Mouse (Mus musculus): ENCODE data around the gene Lif. TPM values are rescaled to one million over a fixed set of nuclear protein-coding genes. Genes with fewer than 3 reads are reported as not detected.

Gene Lif
- polyA plus RNA-seq, 1 experiment from 2014 or later: 0.49 TPM

DNA sequence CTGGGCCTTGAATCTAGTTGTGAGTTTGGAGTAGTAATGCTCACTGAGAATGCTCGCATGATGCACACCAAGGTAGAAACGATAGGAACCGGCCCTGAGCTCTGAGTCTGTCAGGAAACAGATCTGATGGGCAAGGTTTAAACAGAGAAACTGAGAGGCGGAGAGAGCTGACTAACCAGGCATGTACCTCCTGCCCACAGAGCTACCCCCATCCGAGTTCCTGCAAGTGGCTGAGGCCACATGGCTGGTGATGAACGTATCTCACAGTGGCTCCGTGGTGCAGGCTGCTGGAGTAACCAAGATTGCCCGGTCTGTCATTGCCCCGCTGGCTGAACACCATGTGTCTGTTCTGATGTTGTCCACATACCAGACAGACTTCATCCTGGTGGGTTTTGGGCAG lies 37.4 kb upstream of the Lif start:
- H3K27me3 ChIP-seq: no peaks in the 10 kb centered on the region
- no peak for ATAC-seq (ENCODE audit: insufficient number of reproducible peaks, low FRiP score, low TSS enrichment, low read depth)
- H3K9me3 ChIP-seq: no peaks in the 10 kb centered on the region
- H3K4me1 ChIP-seq: peaks cover 34% of the 10 kb centered on the region
- H3K27ac ChIP-seq: no peak overlapping the region
- WGBS: 64% methylated on average over 9 of the region's 9 CpGs
- no peak overlapping the region for H3K4me2 ChIP-seq
- no peak overlapping the region for H3K4me3 ChIP-seq
- H3K36me3 ChIP-seq: peaks cover 13% of the 10 kb centered on the region
- H3K9ac ChIP-seq: no peak overlapping the region

- Histone ChIP-seq H3K36me3 (0 out of 2 replicates have a peak, but pooled peaks cover 5% of the 10 kb centered on the region), H3K27ac (no peak overlapping the region), H3K4me1 (peaks cover 33% of the 10 kb centered on the region), H3K9ac (no peak overlapping the region), H3K9me3 (no peaks in the 10 kb centered on the region), H3K4me3 (no peak overlapping the region), H3K27me3 (no peaks in the 10 kb centered on the region), H3K4me2 (no peak overlapping the region)
- 57% methylated on average over 28 of the region's 28 CpGs for WGBS
- ATAC-seq (ENCODE audit: insufficient number of reproducible peaks, low FRiP score, low TSS enrichment, low read depth): no peak
Measured at GRCm38 (mm10) chr11:4220443-4221400, 36.6 kb upstream of the Lif start.

GRCm38 (mm10) chr11:4222046-4222950 lies 35.1 kb upstream of the Lif start:
- H3K4me3 ChIP-seq: no peak overlapping the region
- peaks cover 28% of the 10 kb centered on the region for H3K4me1 ChIP-seq
- no peak for ATAC-seq (ENCODE audit: insufficient number of reproducible peaks, low FRiP score, low TSS enrichment, low read depth)
- H3K27me3 ChIP-seq: no peaks in the 10 kb centered on the region
- no peak overlapping the region for H3K4me2 ChIP-seq
- no peaks in the 10 kb centered on the region for H3K36me3 ChIP-seq
- H3K27ac ChIP-seq: no peak overlapping the region
- 72% methylated on average over 17 of the region's 17 CpGs for WGBS
- H3K9ac ChIP-seq: no peak overlapping the region
- no peaks in the 10 kb centered on the region for H3K9me3 ChIP-seq

DNA sequence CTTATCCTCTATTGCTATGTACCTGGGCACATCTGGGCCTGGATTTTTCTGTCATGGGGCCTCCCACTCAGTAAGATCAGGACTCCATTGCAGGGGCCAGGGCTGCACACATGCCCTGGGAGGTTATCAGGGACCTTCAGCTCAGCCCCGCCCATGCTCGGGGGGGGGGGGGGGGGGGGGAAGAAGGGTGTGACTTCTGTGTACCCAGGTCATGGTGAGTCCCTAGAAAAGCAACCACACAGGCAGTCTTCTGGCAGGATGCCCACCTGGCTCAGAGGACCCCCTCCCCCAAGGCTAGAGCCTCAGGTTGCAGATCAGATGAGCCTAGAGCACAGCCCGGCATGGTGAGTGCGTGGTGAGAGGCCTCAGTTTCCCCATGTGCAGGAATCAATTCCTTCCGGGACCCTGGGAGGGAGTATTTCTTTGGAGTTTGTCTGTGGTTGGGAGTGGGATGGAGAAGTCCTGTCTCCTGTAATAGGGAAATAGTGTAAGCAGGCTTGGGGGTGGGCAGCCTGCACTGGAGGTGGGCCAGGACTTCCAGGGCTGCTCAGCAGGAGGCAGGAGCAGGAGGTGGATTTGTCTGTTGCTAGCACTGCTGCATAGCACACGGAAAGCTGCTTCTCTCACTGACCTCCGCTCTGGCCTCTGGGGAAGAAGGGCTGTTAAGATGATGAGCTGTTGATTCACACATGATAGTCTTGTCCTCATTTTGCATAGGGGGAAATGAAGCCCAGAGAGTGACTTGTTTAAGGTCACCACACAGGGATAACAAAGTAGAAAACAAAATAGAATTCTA lies 33.8 kb upstream of the Lif start:
- Histone ChIP-seq H3K4me1 (peaks cover 19% of the 10 kb centered on the region), H3K4me2 (no peak overlapping the region), H3K9me3 (no peaks in the 10 kb centered on the region), H3K4me3 (no peak overlapping the region), H3K27ac (no peak overlapping the region), H3K36me3 (no peaks in the 10 kb centered on the region), H3K27me3 (no peaks in the 10 kb centered on the region), H3K9ac (no peak overlapping the region)
- 25% methylated on average over 7 of the region's 7 CpGs for WGBS
- no peak for ATAC-seq (ENCODE audit: insufficient number of reproducible peaks, low FRiP score, low TSS enrichment, low read depth)

DNA sequence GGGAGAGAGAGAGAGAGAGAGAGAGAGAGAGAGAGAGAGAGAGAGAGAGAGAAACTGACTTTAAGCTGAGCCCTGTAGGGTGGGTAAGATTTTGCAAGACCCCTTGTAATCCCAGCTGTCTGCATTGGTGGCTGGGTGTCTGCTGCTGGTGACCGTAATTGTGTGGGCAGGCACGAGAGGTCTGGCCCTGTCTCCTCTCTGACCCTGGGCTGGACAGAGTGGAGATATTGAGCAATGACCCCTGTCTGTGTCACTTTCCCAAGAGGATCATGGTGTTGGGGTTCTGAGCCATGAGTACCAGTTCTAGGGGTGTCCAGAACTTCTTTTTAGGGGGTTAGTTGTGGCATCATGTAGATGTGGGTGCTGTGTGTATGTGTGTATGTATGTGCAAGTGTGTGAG lies 33.1 kb upstream of the Lif start:
- H3K27ac ChIP-seq: no peak overlapping the region
- H3K36me3 ChIP-seq: no peaks in the 10 kb centered on the region
- no peak overlapping the region for H3K9ac ChIP-seq
- no peak overlapping the region for H3K4me2 ChIP-seq
- ATAC-seq (ENCODE audit: insufficient number of reproducible peaks, low FRiP score, low TSS enrichment, low read depth): no peak
- H3K4me3 ChIP-seq: no peak overlapping the region
- WGBS: 43% methylated on average over 2 of the region's 2 CpGs
- H3K9me3 ChIP-seq: no peaks in the 10 kb centered on the region
- no peaks in the 10 kb centered on the region for H3K27me3 ChIP-seq
- peaks cover 17% of the 10 kb centered on the region for H3K4me1 ChIP-seq

DNA sequence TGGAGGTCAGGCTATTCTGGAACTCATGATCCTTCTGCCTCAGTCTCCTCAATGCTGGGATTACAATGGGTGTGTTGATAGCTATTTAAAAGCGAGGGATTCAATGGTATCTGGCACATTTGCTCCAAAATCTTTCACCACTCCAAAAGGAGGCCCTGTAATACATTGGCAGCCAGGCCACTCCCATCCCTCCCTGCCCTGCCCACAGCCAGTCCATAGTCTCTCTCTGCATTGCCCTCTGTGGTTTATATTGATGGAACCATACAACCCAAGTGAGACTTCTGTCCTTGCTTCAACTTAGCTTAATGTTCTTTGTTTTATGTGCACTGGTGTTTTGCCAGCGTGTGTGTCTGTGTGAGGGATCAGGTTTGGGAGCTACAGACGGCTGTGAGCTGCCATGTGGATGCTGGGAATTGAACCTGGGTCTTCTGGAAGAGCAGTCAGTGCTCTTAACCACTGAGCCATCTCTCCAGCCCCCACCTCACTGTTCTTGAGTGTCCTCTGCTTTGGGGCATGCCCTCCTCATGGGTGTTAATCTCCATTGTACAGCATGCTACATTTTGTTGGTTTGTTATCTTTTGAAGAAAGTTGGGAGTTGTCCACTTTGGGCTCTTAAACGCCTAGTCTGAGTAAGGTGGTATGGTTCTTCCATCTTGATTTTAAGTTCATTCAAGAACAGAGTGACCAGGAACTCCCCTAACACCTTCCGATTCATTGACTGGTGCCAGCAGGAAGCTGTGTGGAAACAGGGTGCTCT lies 30.6 kb upstream of the Lif start:
- Histone ChIP-seq H3K9me3 (no peaks in the 10 kb centered on the region), H3K27ac (no peak overlapping the region), H3K36me3 (no peaks in the 10 kb centered on the region), H3K27me3 (no peaks in the 10 kb centered on the region), H3K9ac (no peak overlapping the region), H3K4me2 (no peak overlapping the region), H3K4me1 (peaks cover 11% of the 10 kb centered on the region; the same call in 1 of the 2 replicates), H3K4me3 (no peak overlapping the region)
- WGBS: 76% methylated on average over 5 of the region's 5 CpGs
- ATAC-seq (ENCODE audit: insufficient number of reproducible peaks, low FRiP score, low TSS enrichment, low read depth): no peak

DNA sequence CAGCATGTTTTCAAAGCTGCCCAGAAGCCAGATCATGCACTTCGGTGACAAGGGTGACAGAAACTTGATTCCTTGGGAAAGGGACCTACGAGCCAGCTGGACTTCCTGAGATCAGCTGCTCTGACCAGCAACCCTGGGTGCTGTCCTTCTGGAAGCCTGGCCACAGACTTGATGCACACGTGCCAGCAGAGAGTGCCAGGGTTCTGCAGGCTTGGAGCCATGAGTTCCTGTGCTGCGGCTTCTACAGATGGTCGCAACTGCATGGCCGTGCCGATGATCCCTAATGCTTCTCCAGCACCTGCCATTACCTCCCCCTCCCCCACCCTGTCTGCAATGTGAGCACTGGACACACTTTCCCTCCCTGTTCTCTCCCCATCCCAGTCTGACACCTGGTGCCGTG lies 28.9 kb upstream of the Lif start:
- WGBS: 31% methylated on average over 8 of the region's 8 CpGs
- H3K27ac ChIP-seq: no peak overlapping the region
- no peak overlapping the region for H3K4me2 ChIP-seq
- H3K4me1 ChIP-seq: peaks cover 10% of the 10 kb centered on the region; the same call in 1 of the 2 replicates
- H3K9ac ChIP-seq: no peak overlapping the region
- no peak overlapping the region for H3K4me3 ChIP-seq
- H3K27me3 ChIP-seq: no peaks in the 10 kb centered on the region
- no peaks in the 10 kb centered on the region for H3K36me3 ChIP-seq
- ATAC-seq (ENCODE audit: insufficient number of reproducible peaks, low FRiP score, low TSS enrichment, low read depth): no peak
- H3K9me3 ChIP-seq: no peaks in the 10 kb centered on the region

DNA sequence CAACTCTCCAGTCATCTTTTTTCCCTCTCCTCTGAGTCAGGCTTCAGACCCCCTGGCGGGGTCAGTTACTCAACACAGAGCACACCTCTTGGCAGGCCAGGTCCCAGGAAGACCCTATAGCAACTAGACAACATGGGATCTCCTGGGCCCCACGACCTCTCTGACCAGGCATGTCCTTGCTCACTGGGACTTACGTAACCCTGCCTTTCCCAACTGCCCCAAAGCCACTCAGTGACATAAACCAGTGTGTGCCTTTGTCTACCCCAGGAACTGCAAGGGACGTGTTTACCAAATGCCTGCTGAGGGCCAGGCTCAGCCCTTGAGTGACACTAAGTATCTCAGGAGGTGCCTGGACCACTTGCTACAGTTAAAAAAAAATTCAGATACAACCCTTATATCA lies 27.5 kb upstream of the Lif start:
- Histone ChIP-seq H3K4me3 (no peak overlapping the region), H3K27me3 (no peaks in the 10 kb centered on the region), H3K9ac (no peak overlapping the region), H3K9me3 (no peaks in the 10 kb centered on the region), H3K27ac (no peak overlapping the region), H3K4me2 (no peak overlapping the region), H3K4me1 (peaks cover 7% of the 10 kb centered on the region; the same call in 1 of the 2 replicates), H3K36me3 (no peaks in the 10 kb centered on the region)
- WGBS: 67% methylated on average over 4 of the region's 4 CpGs
- no peak for ATAC-seq (ENCODE audit: insufficient number of reproducible peaks, low FRiP score, low TSS enrichment, low read depth)

- 85% methylated on average over 2 of the region's 2 CpGs for whole genome bisulfite sequencing
- no peak for ATAC-seq (ENCODE audit: insufficient number of reproducible peaks, low FRiP score, low TSS enrichment, low read depth)
- Histone ChIP-seq H3K4me2 (no peak overlapping the region), H3K4me1 (peaks cover 7% of the 10 kb centered on the region; the same call in 1 of the 2 replicates), H3K27ac (no peak overlapping the region), H3K9me3 (no peaks in the 10 kb centered on the region), H3K9ac (no peak overlapping the region), H3K36me3 (no peaks in the 10 kb centered on the region), H3K27me3 (no peaks in the 10 kb centered on the region), H3K4me3 (no peak overlapping the region)
Measured at GRCm38 (mm10) chr11:4231435-4231834, 25.9 kb upstream of the Lif start.

DNA sequence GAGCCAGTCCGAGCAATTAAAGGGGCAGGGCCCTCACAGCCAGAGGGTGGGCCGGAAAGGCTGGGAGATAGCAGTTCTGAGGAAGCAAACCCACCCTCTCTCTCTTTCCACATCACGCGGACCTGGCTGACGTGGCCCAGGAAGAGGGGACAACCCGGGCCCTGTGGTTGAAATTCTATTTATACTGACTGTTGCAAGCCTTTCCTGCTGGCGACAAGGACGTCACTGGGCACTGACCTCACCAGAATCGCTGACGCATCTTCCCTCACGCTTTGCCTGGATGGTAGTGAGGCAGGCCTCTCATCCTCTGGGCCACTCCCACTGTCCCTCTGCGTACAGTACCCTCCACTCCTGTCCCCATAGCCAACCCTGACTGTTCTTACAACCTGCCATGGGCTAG lies 24.7 kb upstream of the Lif start:
- Histone ChIP-seq H3K9me3 (no peaks in the 10 kb centered on the region), H3K27me3 (no peaks in the 10 kb centered on the region), H3K4me3 (no peak overlapping the region), H3K9ac (no peak overlapping the region), H3K4me2 (no peak overlapping the region), H3K4me1 (peaks cover 7% of the 10 kb centered on the region; the same call in 1 of the 2 replicates), H3K36me3 (no peaks in the 10 kb centered on the region), H3K27ac (no peak overlapping the region)
- WGBS: 70% methylated on average over 12 of the region's 12 CpGs
- ATAC-seq (ENCODE audit: insufficient number of reproducible peaks, low FRiP score, low TSS enrichment, low read depth): no peak
